Mouse (Mus musculus): ENCODE measurements around the gene Unc45b.

Gene Unc45b

GRCm38 (mm10) chr11:82910250-82910649 is at the start of gene Unc45b:
Unc45b (plus strand) TSS chr11:82910550.
- DNase-seq (ENCODE audit: low read depth, low spot score) = no peak

DNA sequence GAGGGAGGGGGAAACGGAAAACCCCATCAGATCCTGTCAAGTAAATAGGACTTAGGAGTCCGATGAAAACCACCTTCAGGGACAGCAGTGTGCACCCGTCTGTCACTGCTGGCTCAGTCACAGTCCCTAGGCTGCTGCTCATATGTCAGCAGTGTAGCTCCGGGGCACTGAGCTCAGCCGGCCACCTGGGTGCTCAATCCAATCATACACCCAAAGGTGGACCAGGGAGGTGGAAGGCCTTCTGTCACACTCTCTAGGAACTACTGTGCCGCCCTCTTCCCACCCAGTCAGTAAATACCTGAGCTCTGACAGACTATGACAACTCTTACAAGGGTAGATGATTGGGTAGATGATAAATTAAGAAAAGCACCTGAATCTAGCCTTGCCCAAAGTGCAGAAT is 49.6 kb upstream of the Unc45b start:
- no peak for DNase-seq (ENCODE audit: low read depth, low spot score)

GRCm38 (mm10) chr11:82861558-82861957 is 48.8 kb upstream of the Unc45b start:
- no peak for DNase-seq (ENCODE audit: low read depth, low spot score)

- DNase-seq (ENCODE audit: low read depth, low spot score) = no peak
Measured at GRCm38 (mm10) chr11:82862638-82863037, 47.7 kb upstream of the Unc45b start.

DNA sequence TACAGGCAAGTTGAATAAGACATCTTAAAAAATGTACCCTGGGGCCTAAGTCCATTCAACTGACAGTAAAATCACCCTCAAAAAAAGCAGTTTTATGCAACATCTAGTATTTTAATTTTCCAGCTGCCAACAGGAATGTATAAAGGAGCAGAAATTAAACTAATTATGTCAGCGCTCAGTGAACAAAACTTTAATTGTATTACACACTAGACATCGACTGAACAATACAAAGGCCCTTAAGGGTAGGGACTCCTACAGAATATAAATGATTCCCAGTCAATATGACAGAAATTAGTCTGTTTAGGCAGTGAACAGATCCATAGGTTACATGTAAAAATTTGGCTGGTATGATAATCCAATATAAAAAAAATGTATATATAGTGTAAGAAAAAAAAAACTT is 47.3 kb upstream of the Unc45b start:
- no peak for DNase-seq (ENCODE audit: low read depth, low spot score)

DNA sequence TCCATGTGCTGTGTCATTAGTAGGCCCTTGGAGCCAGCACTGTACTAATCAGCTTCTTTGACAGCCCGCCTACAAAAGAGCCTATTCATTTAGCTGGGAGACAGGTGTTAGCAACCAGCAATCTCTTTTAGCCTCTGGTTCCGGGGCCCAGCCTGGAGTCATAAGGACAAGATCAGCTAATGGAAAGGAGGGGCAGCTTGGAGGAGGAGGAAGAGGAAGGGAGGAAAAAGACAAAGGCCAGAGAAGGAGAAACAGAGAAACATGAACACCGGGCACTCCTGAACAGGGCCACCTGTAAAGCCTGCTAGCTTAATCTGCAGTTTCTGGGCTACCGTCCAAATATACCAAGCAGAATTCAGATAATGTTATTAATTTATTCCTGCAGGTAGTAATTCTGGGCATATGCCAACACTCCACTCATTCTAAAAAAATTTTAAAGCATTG is 46.8 kb upstream of the Unc45b start:
- peak; percentile 44 for DNase-seq (ENCODE audit: low read depth, low spot score)

DNA sequence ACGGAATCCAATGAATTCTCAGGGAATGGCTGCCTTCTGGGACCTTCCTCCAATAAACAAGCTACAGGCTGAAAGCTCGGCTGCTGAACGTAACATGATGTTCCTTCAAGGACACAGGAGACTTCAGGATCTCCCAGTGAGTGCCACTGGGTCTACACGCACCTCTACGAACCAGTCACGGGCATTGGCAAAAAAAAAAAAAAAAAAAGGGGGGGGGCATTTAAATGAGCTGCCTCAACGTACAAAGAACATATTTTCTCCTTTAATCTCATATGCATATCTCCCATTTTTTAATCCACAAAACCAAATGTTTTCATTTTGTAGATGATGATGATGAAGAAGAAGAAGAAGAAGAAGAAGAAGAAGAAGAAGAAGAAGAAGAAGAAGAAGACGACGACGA is 44.4 kb upstream of the Unc45b start:
- no peak for DNase-seq (ENCODE audit: low read depth, low spot score)

- DNase-seq (ENCODE audit: low read depth, low spot score) = no peak
Measured at GRCm38 (mm10) chr11:82866850-82867564, 43.3 kb upstream of the Unc45b start.

- DNase-seq (ENCODE audit: low read depth, low spot score) = no peak
Measured at GRCm38 (mm10) chr11:82867956-82868355, 42.4 kb upstream of the Unc45b start.

DNA sequence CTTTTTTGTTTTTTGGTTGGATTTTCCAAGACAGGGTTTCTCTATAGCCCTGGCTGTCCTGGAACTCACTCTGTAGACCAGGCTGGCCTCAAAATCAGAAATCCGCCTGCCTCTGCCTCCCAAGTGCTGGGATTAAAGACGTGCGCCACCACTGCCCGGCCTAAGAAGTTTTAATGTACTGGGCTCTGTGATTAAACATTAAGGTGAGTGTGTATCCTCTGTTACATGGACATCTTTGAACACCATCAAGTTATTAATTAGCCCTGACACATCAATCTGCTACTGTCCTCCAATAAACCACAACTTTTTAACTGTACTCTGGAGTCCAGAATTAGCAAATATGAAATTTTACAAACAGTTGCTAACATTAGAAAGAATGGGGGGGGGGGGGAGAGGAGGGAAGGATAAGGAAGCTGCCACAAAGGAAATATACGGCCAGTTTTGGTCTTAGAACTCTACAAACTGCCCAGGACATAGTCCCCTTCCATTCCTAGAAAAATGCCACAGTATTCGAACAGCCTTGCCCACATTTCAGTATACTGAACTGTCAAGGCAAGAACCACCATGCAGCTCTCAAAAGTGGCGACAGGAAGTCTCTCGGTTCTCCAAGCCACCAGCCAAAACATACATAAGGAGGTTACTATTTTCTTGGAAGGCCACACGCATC is 40.7 kb upstream of the Unc45b start:
- no peak for DNase-seq (ENCODE audit: low read depth, low spot score)

DNA sequence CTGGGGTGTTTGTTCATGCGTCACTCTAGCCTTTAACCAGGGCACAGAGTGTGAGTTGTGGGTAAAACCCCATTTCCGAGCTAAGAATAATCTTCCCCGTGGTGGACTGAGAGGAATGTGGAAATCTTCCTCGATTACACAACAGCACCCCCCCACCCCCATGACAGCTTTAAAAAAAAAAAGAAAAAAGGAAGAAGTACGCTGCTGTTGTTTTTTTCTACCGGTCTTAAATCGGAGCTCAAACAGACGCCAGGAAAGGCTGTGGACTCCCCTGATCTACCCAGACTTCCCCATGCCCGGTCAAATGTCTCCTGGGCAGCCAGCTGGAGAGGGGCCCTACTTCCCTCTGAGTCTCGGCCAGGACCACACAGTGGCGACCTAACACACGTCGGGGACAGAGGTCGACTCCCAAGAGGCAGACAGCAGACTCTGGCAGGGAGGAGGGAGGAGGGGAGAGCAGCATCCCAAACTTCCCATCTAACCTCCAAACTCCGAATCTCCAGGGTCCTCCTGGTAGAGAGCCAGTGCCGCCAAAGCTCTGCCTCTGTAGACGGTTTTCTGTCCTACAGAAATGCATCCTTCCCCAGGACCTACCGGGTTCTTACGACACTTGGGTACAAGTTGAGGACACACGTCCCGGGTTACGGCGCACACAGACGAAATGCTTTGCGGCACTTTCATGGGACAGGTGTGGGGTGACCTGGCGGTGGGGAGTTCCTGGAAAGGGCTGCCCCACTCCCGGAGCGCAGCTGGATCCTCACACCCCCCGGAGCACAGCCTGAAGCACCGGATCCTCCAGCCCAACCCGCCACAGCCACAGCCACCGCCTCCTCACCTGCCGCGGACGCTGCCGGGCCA is 39.9 kb upstream of the Unc45b start:
- peak; percentile 62 for DNase-seq (ENCODE audit: low read depth, low spot score)

DNA sequence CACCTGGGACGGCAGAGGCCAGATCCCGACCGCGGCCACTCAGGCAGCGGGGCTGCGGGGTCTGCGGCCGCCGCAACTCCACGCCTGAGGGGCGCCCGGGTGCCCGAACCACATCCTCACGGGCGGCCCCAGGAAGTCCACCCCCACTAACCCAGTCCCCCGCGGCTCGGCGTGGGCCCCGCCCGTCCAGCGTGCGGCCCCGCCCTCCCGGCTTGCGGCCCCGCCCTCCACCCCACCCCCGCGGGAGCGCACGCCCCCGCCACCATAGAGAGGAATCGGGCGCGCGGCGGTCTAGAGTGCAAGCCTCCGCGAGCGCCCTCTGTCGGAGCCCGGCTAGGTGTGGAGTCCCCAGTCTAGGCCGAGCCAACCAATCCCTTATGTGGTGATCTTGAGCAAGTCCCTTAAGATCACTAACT is 39.3 kb upstream of the Unc45b start, which contains the start of gene Rffl:
Gene Rffl, minus strand, starts transcription at position 180 of the 416 bp plus-strand sequence.
- peak; percentile 93 for DNase-seq (ENCODE audit: low read depth, low spot score)

- no peak for DNase-seq (ENCODE audit: low read depth, low spot score)
Measured at GRCm38 (mm10) chr11:82874924-82875323, 35.4 kb upstream of the Unc45b start.

GRCm38 (mm10) chr11:82875631-82876030 is 34.7 kb upstream of the Unc45b start:
- no peak for DNase-seq (ENCODE audit: low read depth, low spot score)

- DNase-seq (ENCODE audit: low read depth, low spot score) = no peak
Measured at GRCm38 (mm10) chr11:82877726-82878344, 32.5 kb upstream of the Unc45b start.

- DNase-seq (ENCODE audit: low read depth, low spot score) = no peak
Measured at GRCm38 (mm10) chr11:82883180-82883579, 27.2 kb upstream of the Unc45b start.

- DNase-seq (ENCODE audit: low read depth, low spot score) = no peak
Measured at GRCm38 (mm10) chr11:82886559-82886958, 23.8 kb upstream of the Unc45b start.

GRCm38 (mm10) chr11:82888491-82888946 is 21.8 kb upstream of the Unc45b start:
- DNase-seq (ENCODE audit: low read depth, low spot score) = no peak

- DNase-seq (ENCODE audit: low read depth, low spot score) = no peak
Measured at GRCm38 (mm10) chr11:82889524-82890341, 20.6 kb upstream of the Unc45b start.

GRCm38 (mm10) chr11:82890342-82890762 is 20.0 kb upstream of the Unc45b start, which contains the start of gene Rad51d:
Rad51d (minus strand) TSS chr11:82890614.
- DNase-seq (ENCODE audit: low read depth, low spot score) = peak; percentile 91

GRCm38 (mm10) chr11:82891936-82892335 is 18.4 kb upstream of the Unc45b start, which contains the start of gene Fndc8:
Fndc8 (plus strand) TSS chr11:82892124.
- DNase-seq (ENCODE audit: low read depth, low spot score) = no peak

Measured in c-Kit-negative CD71-positive TER-119-positive erythroid progenitor cells, embryonic 14.5 days (primary cell).